Mouse (Mus musculus) lung, adult 2 months (tissue): ENCODE data around the gene Spink8.

ENCODE experiments used
- CTCF ChIP-seq: fragments of 200-500 bp; IDR thresholded peaks from 2 replicates; pipeline ENCODE4 v1.5.1; 2011; ENCODE audit warnings: mild to moderate bottlenecking, low read length, control low read depth; ENCODE audit not compliant: insufficient read depth
- POLR2A ChIP-seq: fragments of 200-500 bp; IDR thresholded peaks from 2 replicates; pipeline ENCODE4 v1.6.1; 2011; ENCODE audit warnings: low read depth, mild to moderate bottlenecking, control low read depth, low read length, borderline replicate concordance; ENCODE audit errors: extremely low read depth

GRCm38 (mm10) chr9:109850099-109850498 lies 38.0 kb downstream of the Spink8 start:
- TF ChIP-seq CTCF (no peak), POLR2A (no peak)
